ENCODE assay signal across 8 mouse cellular contexts in the genomic region with DNA sequence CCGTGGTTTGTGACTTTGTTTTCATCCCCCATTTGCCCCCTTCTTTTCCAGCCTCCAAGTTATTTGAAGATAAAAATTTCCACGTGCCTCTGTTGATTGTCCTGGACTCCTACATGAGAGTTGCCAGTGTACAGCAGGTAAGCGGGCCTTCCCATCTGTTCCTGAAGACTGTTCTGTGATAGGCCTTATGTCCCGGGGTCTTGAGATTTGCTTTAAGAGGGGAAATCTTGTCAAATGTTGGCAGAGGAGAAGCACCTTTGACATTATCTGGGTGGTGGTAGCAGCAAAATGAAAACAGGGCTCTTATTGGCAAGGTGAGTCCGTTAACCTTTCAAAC. TPM values are rescaled to one million over a fixed set of nuclear protein-coding genes. Genes with fewer than 3 reads are reported as not detected.
DNase-seq lines count a peak whose midpoint lies in the region; ATAC-seq and TF ChIP-seq lines count a peak whose summit lies in the region.

No protein-coding gene starts in this region.

- TF ChIP-seq POLR2A in bone marrow macrophage, adult 2 months (IDR thresholded peaks at IDR 0.05; ENCODE audit: borderline replicate concordance, low read depth, low read length), result no peak

- no peak for DNase-seq in heart, postnatal 14 days
- no peak for DNase-seq in forebrain, postnatal 0 days
- no peak for DNase-seq in natural killer cell, adult 2 months (ENCODE audit: low spot score in 2 of 2)
- DNase-seq in yolk sac, embryonic 10.5 days (ENCODE audit: low spot score), result no peak

- H3K4me1 ChIP-seq in heart, embryonic 15.5 days (replicated peaks), result peaks cover 11% of the 10 kb centered on the region
- H3K4me1 ChIP-seq in bone marrow macrophage, adult 2 months (ENCODE audit: control insufficient read depth, insufficient read depth, low read length), result peaks cover 16% of the 10 kb centered on the region
- H3K4me1 ChIP-seq in forebrain, postnatal 0 days (ENCODE audit: insufficient read depth), result no peaks in the 10 kb centered on the region
- H3K4me1 ChIP-seq in liver, embryonic 16.5 days (ENCODE audit: control insufficient read depth, low read depth, low read length), result no peaks in the 10 kb centered on the region

- peak overlapping the region; percentile 71 for H3K9ac ChIP-seq in heart, embryonic 15.5 days
- H3K9ac ChIP-seq in forebrain, postnatal 0 days, result peak overlapping the region; percentile 55; the same call in 1 of the 2 replicates
- H3K9ac ChIP-seq in liver, embryonic 16.5 days (ENCODE audit: low read depth, low read length), result peak overlapping the region; percentile 48; the same call in 1 of the 2 replicates

- TF ChIP-seq CTCF in bone marrow macrophage, adult 2 months (IDR thresholded peaks at IDR 0.05; ENCODE audit: low read depth, low read length), result no peak
- no peak for TF ChIP-seq CTCF in forebrain, postnatal 0 days (IDR thresholded peaks at IDR 0.05; ENCODE audit: low read depth)

- no peaks in the 10 kb centered on the region for H3K36me3 ChIP-seq in heart, embryonic 15.5 days
- no peaks in the 10 kb centered on the region for H3K36me3 ChIP-seq in forebrain, postnatal 0 days (ENCODE audit: insufficient read depth)
- no peaks in the 10 kb centered on the region for H3K36me3 ChIP-seq in liver, embryonic 16.5 days (ENCODE audit: control insufficient read depth, insufficient read depth)

- 16% methylated on average over 5 of the region's 5 CpGs for WGBS in heart, embryonic 15.5 days
- 29% methylated on average over 5 of the region's 5 CpGs for WGBS in forebrain, postnatal 0 days
- 33% methylated on average over 5 of the region's 5 CpGs for WGBS in liver, embryonic 16.5 days (ENCODE audit: insufficient replicate concordance)

- H3K27me3 ChIP-seq in heart, embryonic 15.5 days, result no peaks in the 10 kb centered on the region
- H3K27me3 ChIP-seq in forebrain, postnatal 0 days (ENCODE audit: insufficient read depth, low read length), result no peaks in the 10 kb centered on the region
- no peaks in the 10 kb centered on the region for H3K27me3 ChIP-seq in liver, embryonic 16.5 days (ENCODE audit: control insufficient read depth, insufficient read depth, low read depth, low read length)

- no peaks in the 10 kb centered on the region for H3K9me3 ChIP-seq in heart, embryonic 15.5 days (replicated peaks)
- no peaks in the 10 kb centered on the region for H3K9me3 ChIP-seq in forebrain, postnatal 0 days (ENCODE audit: low read length)
- H3K9me3 ChIP-seq in liver, embryonic 16.5 days (replicated peaks; ENCODE audit: control insufficient read depth, low read length), result no peaks in the 10 kb centered on the region

- H3K4me3 ChIP-seq in heart, embryonic 15.5 days, result peak overlapping the region; percentile 64
- H3K4me3 ChIP-seq in bone marrow macrophage, adult 2 months (ENCODE audit: insufficient read depth, low read length), result peak overlapping the region; percentile 67
- peak overlapping the region; percentile 49 for H3K4me3 ChIP-seq in forebrain, postnatal 0 days (ENCODE audit: low read depth, low read length)
- H3K4me3 ChIP-seq in liver, embryonic 16.5 days (ENCODE audit: low read depth, low read length), result peak overlapping the region; percentile 57

- peak overlapping the region; percentile 93 for H3K27ac ChIP-seq in heart, embryonic 15.5 days
- peak overlapping the region; percentile 14 for H3K27ac ChIP-seq in bone marrow macrophage, adult 2 months (ENCODE audit: insufficient read depth, low read depth, low read length)
- H3K27ac ChIP-seq in forebrain, postnatal 0 days (ENCODE audit: low read depth, low read length), result no peak overlapping the region
- peak overlapping the region; percentile 67; the same call in 1 of the 2 replicates for H3K27ac ChIP-seq in liver, embryonic 16.5 days (ENCODE audit: low read length)

- peak overlapping the region; percentile 72 for H3K4me2 ChIP-seq in heart, embryonic 15.5 days
- H3K4me2 ChIP-seq in forebrain, postnatal 0 days (ENCODE audit: low read depth), result peak overlapping the region; percentile 66
- H3K4me2 ChIP-seq in liver, embryonic 16.5 days (ENCODE audit: low read depth, low read length), result peak overlapping the region; percentile 57

- 0 out of 2 replicates have a peak, but pooled peaks have one; percentile 27 for ATAC-seq in heart, embryonic 15.5 days (replicated peaks; ENCODE audit: insufficient number of reproducible peaks, insufficient read depth, low FRiP score, low read depth)
- ATAC-seq in forebrain, postnatal 0 days, result no peak
- ATAC-seq in liver, embryonic 16.5 days (ENCODE audit: low read depth), result no peak
- no peak for ATAC-seq in CD4-positive, CD25-positive, alpha-beta regulatory T cell, adult 4 months

- intact Hi-C loops in heart, postnatal 14 days (cut with DNase I), result loop anchor here (2.0 kb wide), 1 partner anchor 65 kb away; no protein-coding TSS in a partner anchor

RNA-seq across cellular contexts. Expression of gene Lrrk2, which starts 0.6 kb away (rescaled TPM):
- 4.0 and 4.7 TPM in 2 replicates for polyA plus RNA-seq in heart, embryonic 15.5 days (2015; fragmentation: Nextera tagmentation; extraction: Ambion mirVana)
- total RNA-seq in heart, postnatal 14 days (2021), result 10 to 100 TPM; 10.7 to 13.8 TPM
- 4.2 and 4.6 TPM in 2 replicates for polyA plus RNA-seq in bone marrow macrophage, adult 2 months (2012; ENCODE audit: insufficient read depth, insufficient read length, missing spikeins)
- total RNA-seq in forebrain, postnatal 0 days (2014; rRNA removed), result 4.2 and 4.5 TPM in 2 replicates
- 1.1 and 1.7 TPM in 2 replicates for polyA plus RNA-seq in forebrain, postnatal 0 days (2015; fragmentation: Nextera tagmentation; extraction: Ambion mirVana)
- 1.5 and 1.7 TPM in 2 replicates for polyA plus RNA-seq in liver, embryonic 16.5 days (2015; fragmentation: Nextera tagmentation; extraction: Ambion mirVana)
- polyA plus RNA-seq in CD4-positive, CD25-positive, alpha-beta regulatory T cell, adult 4 months (2017; shearing (Covaris generic)), result under 1 TPM in 1 of 2 experiments, not detected in 1; 0.37 TPM
